Mouse (Mus musculus) 3T3-L1 (cell line): Measurements from ENCODE around the gene Zfp239.

ENCODE experiments used
- DNase-seq: peaks from one replicate; pipeline ENCODE4 v3.0.0-alpha.2; 2015; ENCODE audit warnings: low read depth, low spot score

The Zfp239 gene

GRCm38 (mm10) chr6:117906590-117907271 is 44.8 kb downstream of the Zfp239 start:
- DNase-seq, result peak; percentile 98

- peak; percentile 90 for DNase-seq
Measured at GRCm38 (mm10) chr6:117907301-117907978, 45.5 kb downstream of the Zfp239 start.

DNA sequence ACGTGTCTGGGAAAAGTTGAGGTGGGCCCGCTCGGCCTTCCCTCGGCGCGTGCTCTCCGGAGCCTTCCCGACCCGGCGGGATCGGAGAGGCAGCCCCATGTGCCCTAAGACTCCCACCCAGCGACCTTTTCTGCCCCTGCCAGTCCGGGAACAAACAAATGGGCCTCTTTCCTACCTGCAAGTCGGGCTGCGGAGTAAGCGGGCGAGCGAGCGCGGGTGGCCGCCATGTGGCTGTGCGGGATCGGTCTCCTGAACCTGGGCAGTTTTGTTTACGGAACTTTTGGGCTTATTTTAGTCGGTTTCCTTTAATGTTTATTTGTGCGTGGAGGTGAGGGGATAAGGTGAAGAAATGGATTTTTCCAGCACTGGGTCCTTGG is 46.1 kb downstream of the Zfp239 start:
- no peak for DNase-seq

DNA sequence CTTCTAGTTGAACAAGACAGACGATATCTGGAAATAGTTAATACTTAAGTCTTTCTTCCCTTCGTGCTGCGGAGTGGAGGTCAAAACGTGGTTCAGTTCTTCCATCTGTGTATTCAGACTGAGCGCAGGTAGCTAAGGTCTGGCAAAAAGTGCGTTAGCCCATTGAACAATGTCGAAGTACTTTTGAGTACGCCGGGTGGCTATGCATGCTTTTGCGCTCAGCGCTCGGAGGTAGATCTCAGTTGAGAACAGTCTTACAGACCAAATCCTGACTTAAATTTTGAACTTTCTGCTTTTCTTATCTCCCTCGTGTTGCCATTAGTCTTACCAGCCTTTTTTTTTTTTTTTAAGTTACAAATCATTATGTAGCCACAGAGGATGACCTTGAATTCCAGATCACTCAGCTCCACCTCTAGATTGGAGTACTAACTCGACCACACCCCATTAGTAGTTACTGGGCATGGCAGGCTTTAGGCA is 46.6 kb downstream of the Zfp239 start:
- DNase-seq, result peak; percentile 71

- peak; percentile 22 for DNase-seq
Measured at GRCm38 (mm10) chr6:117910120-117910661, 48.3 kb downstream of the Zfp239 start.

DNA sequence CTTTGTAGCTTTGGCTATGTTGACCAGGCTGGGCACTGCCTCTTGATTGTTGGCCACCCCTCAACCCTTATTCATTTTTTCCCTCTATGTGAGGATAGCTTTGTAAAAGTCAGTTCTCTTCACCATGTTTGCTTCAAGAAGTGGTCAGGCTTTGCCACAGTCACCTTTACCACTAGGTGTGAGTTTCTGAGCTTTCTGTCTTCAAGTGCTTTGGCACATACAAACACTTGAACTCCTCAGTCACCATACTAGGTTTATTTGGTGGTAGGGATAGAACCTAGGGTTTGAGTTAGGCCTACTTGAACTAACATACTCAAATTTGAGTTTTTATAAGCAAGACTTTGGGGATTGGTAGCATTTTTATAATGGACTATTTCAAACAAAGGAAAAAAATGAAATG is 52.6 kb downstream of the Zfp239 start:
- DNase-seq, result peak; percentile 34

GRCm38 (mm10) chr6:117916205-117916736 is 54.4 kb downstream of the Zfp239 start:
- DNase-seq, result peak; percentile 43

DNA sequence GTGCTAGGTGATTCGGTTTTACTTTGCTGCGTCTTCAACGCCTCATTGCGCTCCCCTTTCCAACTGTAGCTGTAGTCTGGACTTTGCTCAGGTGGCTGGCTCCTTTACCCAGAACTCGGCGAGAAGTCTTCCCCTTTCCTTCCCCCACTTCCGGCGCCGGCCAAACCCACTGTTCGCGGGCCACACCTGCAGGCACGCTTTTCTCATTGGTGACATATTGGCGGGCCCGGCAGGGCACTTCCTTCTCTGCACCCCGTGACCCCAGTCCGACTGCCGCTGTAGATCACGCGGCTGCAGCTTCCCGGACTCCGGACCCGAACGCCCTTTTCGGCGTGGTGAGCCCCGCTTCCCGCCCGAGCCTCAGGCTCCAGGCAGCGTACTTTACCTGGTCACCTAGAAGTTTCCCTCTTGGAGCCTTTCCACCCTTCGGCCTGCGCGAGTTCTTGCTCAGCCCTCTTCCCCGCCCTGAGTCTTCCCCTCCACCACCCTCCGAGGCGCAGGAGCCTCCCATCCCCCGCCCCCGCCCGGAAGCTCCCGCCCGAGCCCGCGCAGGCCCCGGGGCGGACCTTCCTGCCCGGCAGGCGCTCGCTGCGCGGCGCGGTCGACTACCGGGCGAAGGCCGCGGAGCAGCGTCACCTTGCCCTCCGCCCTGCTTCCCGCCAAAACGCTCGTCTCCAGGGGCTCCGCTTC is 55.0 kb downstream of the Zfp239 start:
- peak; percentile 83 for DNase-seq

DNA sequence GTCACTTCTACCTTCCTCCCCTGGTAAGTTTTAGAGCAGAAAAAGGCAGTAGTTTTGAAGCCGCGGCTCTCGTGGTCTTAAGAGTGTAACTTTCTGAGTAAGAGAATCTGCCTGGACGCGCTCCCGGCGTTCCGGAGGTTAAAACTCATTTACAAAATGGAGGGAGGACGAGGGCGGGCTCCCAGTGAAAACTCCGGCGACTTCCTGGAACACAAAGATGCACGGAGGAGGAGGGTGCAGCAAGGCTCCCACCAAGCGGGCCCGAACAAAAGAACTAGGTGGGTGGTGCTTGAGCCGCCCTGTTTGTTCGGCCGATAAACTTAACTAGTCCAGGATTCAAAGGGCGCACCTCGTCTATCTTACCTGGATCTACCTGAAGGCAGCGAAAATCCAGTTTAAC is 55.7 kb downstream of the Zfp239 start:
- DNase-seq, result peak; percentile 82

- DNase-seq, result peak; percentile 49
Measured at GRCm38 (mm10) chr6:117918043-117918442, 56.1 kb downstream of the Zfp239 start.

GRCm38 (mm10) chr6:117920659-117921640 is 59.0 kb downstream of the Zfp239 start:
- DNase-seq, result peak; percentile 85

GRCm38 (mm10) chr6:117922041-117922440 is 60.1 kb downstream of the Zfp239 start:
- DNase-seq, result no peak
